Mouse (Mus musculus) layer of hippocampus, adult 18-20 months (tissue): Measurements from ENCODE around the gene Hbq1a. TPM values are rescaled to one million over a fixed set of nuclear protein-coding genes. Genes with fewer than 3 reads are reported as not detected.
A peak's percentile ranks its signal among the peaks of the same experiment; 100 is the strongest.
"Not testable (repeated sequence)": the region's sequence is repeated elsewhere in the genome, so short reads cannot be mapped to it uniquely, and the experiment has no call there.

Experiments
- DNase-seq, 2 experiments: peaks; one replicate each; pipeline ENCODE4 v3.0.0; 2022; ENCODE audit warnings: low spot score in 2 of 2
- total RNA-seq, 2 experiments: library from RNA; stranded (reverse); gene quantifications; 2 replicates each; pipeline ENCODE4 v1.2.3; 2021

Hbq1a gene
- total RNA-seq, 2 experiments from 2014 or later: 0.97 to 1.3 TPM

DNA sequence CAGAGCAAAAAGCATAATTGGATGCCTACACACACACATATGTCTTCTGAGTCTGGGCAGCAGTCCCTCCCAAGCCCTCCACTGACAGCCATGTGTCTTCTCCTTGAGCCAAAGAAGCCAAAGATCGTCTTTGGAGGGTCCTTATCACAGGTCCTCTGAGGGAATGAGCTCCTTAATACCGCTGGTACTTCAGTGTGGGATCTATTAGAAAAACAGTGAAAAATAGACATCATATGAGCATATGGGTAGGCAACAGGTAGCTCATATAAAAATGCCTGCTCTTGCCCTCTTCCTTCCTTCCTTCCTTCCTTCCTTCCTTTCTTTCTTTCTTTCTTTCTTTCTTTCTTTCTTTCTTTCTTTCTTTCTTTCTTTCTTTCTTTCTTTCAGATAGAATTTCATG lies 15.3 kb upstream of the Hbq1a start:
- DNase-seq: not testable (repeated sequence)

DNA sequence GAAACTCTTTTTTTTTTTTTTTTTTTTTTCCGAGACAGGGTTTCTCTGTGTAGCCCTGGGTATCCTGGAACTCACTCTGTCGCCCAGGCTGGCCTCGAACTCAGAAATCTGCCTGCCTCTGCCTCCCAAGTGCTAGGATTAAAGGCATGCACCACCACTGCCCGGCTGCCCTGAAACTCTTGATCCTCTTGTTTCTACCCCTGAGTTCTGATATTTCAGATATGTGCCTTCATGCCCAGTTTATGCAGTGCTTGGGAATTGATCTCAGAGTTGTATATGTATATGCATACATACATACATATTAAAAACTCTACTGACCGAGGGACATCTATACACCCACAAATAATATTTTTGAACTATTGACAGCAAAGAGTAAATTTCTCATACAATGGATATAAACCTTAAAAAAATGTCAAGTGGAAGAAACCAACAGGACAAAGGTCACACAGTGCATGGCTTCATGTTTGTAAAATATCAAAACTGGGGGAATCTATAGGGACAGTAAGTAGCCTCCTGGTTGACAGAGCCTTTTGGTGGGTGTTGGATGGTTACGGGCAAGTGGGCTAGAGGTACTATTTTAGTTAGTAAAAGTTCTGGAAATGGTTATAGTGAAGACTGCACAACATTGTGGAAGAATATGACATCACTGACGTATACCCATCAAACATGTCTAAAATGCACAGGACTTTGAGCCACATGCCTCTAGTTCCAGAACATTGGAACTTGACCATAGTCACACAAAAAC lies 14.7 kb upstream of the Hbq1a start:
- no peak for DNase-seq

DNA sequence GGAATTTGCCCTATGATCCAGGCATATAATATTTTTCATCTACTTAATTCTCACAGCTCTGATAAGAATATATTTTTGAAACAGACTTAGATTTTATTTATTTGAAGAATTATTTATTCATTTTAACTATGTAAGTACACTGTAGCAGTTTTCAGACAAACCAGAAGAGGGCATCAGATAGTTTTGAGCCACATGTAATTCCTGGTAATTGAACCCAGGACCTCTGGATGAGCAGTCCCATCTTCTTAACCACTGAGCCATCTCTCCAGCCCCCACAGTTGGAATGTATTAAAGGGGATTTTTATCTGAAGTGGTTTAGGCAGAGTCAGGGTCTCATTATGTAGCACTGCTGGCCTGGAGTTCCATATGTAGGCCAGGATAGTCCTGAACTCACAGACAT lies 14.0 kb upstream of the Hbq1a start:
- DNase-seq: not testable (repeated sequence)

DNA sequence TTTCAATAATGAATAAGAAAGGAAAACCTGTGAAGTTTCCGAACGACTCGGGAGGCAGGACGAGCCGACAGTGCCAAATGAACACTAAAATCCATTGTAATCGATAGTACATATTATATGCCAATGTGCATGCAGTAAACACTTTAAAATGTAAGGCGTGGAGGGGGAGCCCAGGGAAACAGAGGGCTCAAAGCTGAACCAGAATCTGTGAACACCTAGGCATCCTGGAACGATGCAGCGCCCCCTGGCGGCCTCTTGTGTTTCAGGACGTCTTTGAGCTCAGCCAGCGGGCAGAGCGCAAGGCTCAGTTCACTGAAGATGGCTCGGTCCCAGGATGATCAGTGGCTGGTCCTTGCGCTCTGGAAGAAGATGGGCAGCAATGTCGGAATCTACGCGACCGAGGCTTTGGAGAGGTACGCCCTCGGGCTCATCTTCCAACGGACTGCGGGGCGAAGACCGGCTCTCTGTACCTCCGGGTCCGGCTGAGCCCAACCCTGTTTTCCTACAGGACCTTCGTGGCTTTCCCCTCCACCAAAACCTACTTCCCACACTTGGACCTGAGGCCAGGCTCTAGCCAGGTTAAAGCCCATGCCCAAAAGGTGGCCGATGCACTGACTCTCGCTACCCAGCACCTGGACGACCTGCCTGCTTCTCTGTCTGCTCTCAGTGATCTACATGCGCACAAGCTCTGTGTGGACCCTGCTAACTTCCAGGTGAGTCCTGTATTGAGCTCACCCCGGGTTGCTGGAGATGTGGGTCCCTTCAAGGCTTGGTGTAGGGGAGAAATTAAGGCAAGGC lies 13.0 kb upstream of the Hbq1a start, which contains the start of gene Hbq1b:
TSS of gene Hbq1b (plus strand) at position 271 of the 798 bp plus-strand sequence.
- peak; percentile 47 to 90 for DNase-seq

DNA sequence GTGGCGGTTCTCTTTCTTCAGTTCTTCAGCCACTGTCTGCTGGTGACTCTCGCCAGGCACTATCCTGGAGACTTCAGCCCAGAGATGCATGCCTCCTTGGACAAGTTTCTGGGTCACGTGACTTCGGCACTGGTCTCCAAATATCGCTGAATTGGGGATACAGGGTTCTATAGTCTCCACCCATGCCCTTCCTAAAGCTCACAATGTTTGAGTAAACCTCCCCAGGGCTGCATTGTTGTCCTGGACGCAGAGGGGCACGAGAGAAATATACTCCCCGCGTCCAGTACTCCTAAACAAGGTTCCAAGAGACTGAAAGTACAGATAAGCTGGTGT lies 12.4 kb upstream of the Hbq1a start:
- DNase-seq: no peak

DNA sequence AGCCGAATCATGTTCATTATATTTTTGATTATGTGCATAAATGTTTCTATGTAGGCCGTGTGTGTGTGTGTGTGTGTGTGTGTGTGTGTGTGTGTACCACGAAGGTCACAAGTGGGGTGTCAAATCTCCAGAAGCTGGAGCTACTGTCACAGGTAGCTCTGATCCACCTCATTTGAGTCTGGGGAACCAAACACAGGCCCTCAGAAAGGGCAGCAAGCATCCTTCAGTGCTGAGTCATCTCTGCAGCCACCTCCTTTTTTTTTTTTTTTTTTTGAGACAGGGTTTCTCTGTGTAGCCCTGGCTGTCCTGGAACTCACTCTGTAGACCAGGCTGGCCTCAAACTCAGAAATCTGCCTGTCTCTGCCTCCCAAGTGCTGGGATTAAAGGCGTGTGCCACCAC lies 7.0 kb upstream of the Hbq1a start:
- not testable (repeated sequence) for DNase-seq

DNA sequence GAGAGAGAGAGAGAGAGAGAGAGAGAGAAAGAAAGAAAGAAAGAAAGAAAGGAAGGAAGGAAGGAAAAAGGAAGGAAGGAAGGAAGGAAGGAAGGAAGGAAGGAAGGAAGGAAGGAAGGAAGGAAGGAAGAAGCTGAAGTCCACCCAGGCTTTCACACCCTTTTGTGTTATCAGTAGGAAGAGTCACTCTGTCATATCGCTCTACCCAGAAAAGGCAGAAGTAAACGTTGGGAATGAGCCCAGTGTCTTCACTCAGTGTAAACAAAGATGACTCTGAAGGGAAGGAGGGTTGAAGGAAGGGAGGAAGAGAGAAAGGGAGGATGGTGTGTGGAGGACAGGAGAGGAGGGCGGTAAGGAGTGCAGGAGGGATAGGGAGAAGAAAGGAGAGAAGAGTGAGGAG lies 6.4 kb upstream of the Hbq1a start:
- DNase-seq: not testable (repeated sequence)

DNA sequence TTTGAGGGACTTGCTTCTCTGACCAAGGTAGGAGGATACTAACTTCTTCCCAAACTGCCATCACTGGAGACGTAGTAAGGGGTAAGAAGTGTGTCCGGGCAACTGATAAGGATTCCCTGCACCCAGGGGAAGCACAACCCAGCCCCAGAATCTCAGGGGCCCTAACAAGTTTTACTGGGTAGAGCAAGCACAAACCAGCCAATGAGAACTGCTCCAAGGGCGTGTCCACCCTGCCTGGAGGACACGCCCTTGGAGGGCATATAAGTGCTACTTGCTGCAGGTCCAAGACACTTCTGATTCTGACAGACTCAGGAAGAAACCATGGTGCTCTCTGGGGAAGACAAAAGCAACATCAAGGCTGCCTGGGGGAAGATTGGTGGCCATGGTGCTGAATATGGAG lies 3.7 kb upstream of the Hbq1a start, which contains the start of gene Hba-a2:
TSS of gene Hba-a2 (plus strand) at position 287 of the 400 bp plus-strand sequence.
- DNase-seq: not testable (repeated sequence)

DNA sequence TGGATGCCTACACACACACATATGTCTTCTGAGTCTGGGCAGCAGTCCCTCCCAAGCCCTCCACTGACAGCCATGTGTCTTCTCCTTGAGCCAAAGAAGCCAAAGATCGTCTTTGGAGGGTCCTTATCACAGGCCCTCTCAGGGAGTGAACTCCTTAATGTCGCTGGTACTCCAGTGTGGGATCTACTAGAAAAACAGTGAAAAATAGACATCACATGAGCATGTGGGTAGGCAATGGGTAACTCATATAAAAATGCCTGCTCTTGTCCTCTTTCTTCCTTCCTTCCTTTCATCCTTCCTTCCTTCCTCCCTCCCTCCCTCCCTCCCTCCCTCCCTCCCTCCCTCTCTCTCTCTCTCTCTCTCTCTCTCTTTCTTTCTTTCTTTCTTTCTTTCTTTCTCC lies 2.5 kb upstream of the Hbq1a start:
- DNase-seq: not testable (repeated sequence)

DNA sequence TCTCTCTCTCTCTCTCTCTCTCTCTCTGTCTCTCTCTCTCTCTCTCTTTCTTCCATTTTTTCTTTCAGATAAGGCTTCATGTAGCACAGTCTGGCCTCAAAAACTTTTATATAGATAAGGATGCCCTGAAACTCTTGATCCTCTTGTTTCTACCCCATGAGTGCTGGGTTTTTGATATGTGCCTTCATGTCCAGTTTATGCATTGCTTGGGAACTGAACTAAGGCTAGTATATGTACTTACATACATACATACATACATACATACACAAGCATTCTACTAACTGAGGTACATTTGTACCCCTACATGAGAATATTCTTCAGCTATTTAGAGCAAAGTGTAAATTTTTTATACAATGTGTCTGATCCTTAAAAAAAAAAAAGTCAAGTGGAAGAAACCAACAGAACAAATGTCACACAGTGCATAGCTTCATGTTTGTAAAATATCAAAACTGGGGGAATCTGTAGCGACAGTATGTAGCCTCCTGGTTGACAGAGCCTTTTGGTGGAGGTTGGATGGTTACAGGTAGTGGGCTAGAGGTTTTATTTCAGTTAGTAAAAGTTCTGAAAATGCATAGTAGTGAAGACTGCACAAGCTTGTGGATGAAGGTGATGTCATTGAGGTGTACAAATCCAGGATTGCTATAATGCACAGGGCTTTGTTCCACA lies 1.9 kb upstream of the Hbq1a start:
- DNase-seq: no peak

DNA sequence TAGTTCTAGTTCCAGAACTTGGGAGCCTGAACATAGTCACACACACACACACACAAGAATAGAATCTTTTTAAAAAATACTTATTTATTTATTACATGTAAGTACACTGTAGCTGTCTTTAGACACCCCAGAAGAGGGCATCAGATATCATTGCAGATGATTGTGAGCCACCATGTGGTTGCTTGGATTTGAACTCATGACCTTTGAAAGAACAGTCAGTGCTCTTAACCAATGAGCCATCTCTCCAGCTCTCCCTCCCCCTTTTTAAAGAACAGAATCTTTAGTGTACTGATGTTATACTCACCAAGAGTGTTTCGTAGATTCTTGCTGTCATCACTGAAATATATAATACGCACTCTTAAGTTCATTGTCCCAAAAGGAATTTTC lies 1.3 kb upstream of the Hbq1a start:
- no peak for DNase-seq

DNA sequence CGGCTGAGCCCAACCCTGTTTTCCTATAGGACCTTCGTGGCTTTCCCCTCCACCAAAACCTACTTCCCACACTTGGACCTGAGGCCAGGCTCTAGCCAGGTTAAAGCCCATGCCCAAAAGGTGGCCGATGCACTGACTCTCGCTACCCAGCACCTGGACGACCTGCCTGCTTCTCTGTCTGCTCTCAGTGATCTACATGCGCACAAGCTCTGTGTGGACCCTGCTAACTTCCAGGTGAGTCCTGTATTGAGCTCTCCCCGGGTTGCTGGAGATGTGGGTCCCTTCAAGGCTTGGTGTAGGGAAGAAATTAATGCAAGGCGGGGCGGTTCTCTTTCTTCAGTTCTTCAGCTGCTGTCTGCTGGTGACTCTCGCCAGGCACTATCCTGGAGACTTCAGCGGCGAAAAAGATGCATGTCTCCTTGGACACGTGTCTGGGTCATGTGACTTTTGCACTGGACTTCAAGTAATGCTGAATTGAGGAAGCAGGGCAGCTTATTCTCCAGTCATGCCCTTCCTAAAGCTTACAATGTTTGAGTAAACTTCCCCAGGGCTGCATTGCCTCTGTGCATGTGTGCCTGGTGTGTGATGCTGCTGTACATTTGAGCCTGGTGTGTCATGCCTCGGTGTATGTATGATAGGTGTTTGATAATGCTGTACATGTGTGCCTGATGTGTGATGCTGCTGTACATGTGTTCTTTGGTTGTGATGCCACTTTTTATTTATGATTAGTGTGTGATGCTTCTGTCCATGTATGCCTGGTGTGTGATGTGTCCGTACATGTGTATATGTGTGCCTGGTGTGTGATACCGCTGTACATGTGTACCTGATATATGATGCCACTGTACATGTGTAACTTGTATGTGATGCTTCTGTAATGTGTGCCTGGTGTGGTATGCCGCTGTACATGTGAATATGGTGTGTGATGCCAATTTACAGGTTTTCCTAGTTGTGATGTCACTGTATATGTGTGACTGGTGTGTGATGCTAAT lies 704 bp downstream of the Hbq1a start:
- DNase-seq: no peak

DNA sequence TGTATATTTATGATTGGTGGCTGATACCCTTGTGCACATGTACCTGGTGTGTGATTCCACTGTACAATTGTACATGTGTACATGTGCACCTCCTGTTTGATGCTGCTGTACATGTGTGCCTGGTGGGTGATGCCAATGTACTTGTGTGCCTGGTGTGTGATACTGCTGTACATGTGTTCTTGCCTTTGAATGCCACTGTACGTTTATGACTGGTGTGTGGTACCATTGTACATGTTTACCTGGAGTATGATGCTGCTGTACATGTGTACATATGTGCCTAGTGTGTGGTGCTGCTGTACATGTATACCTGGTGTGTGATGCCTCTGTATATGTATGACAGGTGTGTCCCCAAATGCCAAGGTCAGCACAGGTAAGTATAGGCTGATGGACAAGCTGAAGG lies 1.6 kb downstream of the Hbq1a start:
- DNase-seq: no peak

DNA sequence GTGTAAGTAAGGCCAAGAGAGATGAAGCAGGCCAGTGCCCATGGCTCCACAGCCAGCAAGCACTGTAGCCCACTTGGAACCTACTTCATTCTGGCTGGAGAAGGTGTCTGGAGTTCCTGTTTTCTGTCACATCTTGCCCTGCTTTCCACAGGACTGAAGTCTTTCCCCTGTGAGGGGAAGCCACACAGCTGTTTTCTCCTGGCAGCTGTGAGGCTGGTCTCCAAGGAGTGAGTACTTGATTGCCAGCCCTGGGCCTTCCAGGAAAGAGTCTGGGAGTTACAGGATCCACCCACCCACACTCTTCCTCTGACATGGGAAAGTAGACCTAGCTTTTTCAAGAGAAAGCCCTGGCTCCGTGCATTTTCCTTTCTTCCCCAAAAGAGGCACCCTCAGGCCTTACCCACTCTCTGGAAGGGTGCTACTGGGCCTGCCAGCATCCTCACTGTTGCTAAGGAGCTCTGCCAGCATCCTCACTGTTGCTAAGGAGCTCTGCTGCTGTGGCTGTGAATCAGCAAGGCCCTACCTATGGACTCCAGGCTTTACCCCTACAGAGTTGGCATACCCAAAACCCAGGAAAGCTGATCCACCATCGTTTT lies 3.1 kb downstream of the Hbq1a start:
- peak; percentile 46 to 53 for DNase-seq

DNA sequence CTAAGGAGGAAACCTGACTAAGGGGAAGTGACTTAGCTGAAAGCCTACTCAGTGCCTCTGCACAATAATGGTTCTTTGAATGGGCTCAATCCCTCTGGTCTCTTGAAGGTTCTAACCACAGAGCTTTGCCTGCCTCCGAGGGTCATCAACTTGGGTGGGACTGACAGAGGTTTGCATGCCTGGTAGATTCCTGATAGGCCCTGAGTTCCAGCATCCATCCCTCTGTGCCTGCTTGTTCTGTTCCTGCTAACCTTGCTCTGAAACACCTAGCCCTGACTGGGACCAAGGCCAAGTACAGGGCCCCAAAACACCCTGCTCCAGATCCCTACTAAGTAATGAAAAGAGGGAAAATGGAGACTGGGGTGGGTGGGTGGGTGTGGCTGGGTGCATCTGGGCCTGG lies 3.6 kb downstream of the Hbq1a start:
- DNase-seq: no peak

DNA sequence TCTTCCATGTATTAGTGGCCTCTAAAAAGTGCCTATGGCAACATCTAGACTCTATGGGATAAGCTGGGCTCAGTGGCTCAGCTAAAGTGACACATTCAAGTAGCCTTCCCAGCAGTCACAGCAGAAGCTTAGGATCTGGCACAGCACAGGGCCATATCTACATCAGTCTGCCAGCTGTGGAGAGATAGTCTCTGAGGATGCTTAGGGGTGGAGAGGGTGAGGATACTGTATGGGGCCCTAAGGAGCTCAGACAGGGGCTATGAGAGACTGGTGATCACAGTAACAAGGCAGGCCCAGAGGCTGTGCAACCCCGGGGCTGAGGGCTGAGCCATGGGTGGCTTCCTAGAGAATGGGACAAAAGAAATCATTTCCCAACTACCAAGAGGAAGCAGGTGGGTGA lies 7.1 kb downstream of the Hbq1a start:
- DNase-seq: no peak

DNA sequence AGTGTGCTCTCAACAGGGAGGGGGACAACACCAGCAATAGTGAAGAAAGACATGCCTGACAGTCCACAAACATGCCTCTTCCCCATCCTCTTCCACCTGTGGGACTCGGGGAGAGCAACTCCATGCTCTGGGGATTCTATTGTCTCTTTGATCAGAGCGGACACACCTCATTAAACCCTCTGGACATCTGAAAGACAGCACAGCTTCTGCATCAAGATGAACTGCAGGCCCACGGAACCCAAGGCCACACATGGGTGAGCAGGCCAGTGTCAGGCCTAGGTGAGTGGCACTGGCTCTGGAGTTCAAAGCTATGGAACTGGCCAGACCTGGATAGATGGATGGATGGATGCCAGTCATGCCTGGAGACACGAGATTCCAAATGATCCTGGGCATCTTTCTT lies 9.6 kb downstream of the Hbq1a start:
- DNase-seq: no peak

DNA sequence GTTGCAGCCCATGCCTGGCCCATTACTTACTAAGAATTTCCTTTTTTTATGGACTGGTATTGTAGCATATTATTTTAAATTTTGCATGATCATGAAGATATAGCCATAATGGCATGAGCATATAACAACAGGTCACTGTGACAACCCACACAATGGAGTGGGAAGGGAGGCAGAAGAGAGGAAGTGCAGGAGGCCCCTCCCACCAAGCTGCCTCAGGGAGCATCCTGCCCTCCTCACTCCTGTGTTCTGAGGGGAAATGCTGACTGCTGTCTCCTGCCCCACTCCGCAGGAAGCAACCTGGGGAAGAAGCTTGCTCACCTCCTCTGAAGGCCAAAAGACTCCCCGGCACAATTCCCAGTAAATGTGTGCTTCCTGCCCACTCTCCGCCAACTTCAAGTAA lies 10.1 kb downstream of the Hbq1a start:
- DNase-seq: no peak

DNA sequence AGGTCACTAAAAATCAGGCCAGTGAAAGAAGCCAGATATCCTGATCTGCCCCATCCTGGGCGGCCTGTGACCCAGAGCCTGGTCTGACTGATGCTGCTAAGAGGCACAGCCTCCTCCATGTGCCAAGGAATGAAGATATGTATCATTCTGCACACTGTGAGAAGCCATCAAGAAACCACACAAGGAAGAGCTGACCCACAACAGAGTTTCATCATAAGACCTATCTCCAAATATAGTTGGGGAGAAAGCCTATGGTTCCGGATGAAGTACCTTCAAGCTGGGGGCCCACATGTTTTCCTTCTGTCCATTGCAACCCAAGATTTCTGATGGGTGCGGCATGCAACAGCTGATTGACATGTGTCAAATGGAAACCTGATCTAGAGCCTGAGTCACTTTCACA lies 16.1 kb downstream of the Hbq1a start:
- no peak for DNase-seq

DNA sequence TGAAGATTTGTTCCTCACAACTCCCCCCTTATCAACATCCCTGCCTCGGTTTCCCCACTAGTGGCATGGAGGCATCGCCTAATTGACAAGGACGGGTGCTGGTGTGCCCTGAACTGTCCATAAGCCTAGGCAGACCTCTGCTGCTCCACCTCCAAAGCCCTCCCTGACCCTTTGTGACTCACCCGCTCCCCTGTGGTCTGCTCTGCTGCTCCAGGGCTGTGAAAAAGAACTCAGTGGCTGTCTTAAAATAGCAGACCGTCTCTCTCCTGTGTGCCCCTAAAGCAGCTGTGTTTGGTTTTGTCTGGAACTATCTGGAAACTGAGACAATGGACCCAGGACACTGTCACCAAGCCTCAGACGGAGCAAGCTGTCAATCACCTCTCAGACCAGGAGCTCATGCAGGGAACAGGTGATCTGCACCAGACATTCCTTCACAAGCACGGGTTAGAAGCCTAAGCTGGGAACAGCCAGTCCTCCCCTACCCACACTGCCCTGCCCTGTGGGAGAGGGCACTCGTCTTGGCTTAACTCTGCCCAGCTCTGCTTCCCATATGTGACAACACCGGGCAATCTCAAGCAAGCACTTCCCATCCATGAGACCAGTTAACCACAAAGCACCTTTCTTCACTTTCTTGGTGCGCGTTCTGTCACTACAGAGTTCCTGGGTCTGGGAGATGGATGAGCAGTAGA lies 20.8 kb downstream of the Hbq1a start:
- DNase-seq: no peak
